8 mouse cellular contexts compared by ENCODE assay signal in genomic region chr12:80115142-80115862, GRCm38 (mm10). TPM values are rescaled to one million over a fixed set of nuclear protein-coding genes. Genes with fewer than 3 reads are reported as not detected.
A peak's percentile ranks its signal among the peaks of the same experiment; 100 is the strongest.
DNase-seq lines count a peak whose midpoint lies in the region; ATAC-seq and TF ChIP-seq lines count a peak whose summit lies in the region.

No protein-coding gene starts in this region.

- peaks cover under 1% of the 10 kb centered on the region; the same call in 1 of the 2 replicates for H3K36me3 ChIP-seq in embryonic facial prominence, embryonic 15.5 days
- peaks cover 15% of the 10 kb centered on the region for H3K36me3 ChIP-seq in heart, embryonic 10.5 days
- peaks cover 6% of the 10 kb centered on the region; the same call in 1 of the 2 replicates for H3K36me3 ChIP-seq in kidney, embryonic 14.5 days (ENCODE audit: control insufficient read depth, insufficient read depth, low read length)
- peaks cover 6% of the 10 kb centered on the region for H3K36me3 ChIP-seq in liver, embryonic 15.5 days (replicated peaks)
- H3K36me3 ChIP-seq in neural tube, embryonic 11.5 days (ENCODE audit: control insufficient read depth, insufficient read depth, low read length) = peaks cover under 1% of the 10 kb centered on the region; the same call in 1 of the 2 replicates
- H3K36me3 ChIP-seq in stomach, postnatal 0 days (ENCODE audit: control insufficient read depth, insufficient read depth, low read length) = peaks cover 1% of the 10 kb centered on the region; the same call in 1 of the 2 replicates

- DNase-seq in B cell, adult 2 months = peak; percentile 90 to 93
- DNase-seq in adrenal gland, postnatal 25 days = peak; percentile 85
- peak; percentile 96 for DNase-seq in heart, embryonic 10.5 days (ENCODE audit: low spot score)
- peak; percentile 87 for DNase-seq in neural tube, embryonic 11.5 days (ENCODE audit: low spot score)
- peak; percentile 96 for DNase-seq in stomach, postnatal 0 days (ENCODE audit: low spot score)

- H3K9ac ChIP-seq in embryonic facial prominence, embryonic 15.5 days = peak overlapping the region; percentile 68
- H3K9ac ChIP-seq in kidney, embryonic 14.5 days (ENCODE audit: low read depth, low read length) = peak overlapping the region; percentile 90
- H3K9ac ChIP-seq in liver, embryonic 15.5 days = peak overlapping the region; percentile 88
- H3K9ac ChIP-seq in neural tube, embryonic 11.5 days (ENCODE audit: low read length) = peak overlapping the region; percentile 86
- H3K9ac ChIP-seq in stomach, postnatal 0 days (ENCODE audit: low read length) = peak overlapping the region; percentile 94

- peak overlapping the region; percentile 84 for H3K4me3 ChIP-seq in embryonic facial prominence, embryonic 15.5 days (replicated peaks)
- peak overlapping the region; percentile 82 for H3K4me3 ChIP-seq in heart, embryonic 10.5 days
- peak overlapping the region; percentile 69 for H3K4me3 ChIP-seq in kidney, embryonic 14.5 days (ENCODE audit: low read length)
- H3K4me3 ChIP-seq in liver, embryonic 15.5 days (replicated peaks) = peak overlapping the region; percentile 82
- peak overlapping the region; percentile 91 for H3K4me3 ChIP-seq in neural tube, embryonic 11.5 days (ENCODE audit: low read depth, low read length)
- H3K4me3 ChIP-seq in stomach, postnatal 0 days (ENCODE audit: low read depth, low read length) = peak overlapping the region; percentile 83

- TF ChIP-seq EP300 in stomach, postnatal 0 days (optimal IDR thresholded peaks at IDR 0.05) = peak; percentile 17

- no peaks in the 10 kb centered on the region for H3K27me3 ChIP-seq in embryonic facial prominence, embryonic 15.5 days
- no peaks in the 10 kb centered on the region for H3K27me3 ChIP-seq in heart, embryonic 10.5 days (ENCODE audit: insufficient read depth, poor library complexity, severe bottlenecking)
- no peaks in the 10 kb centered on the region for H3K27me3 ChIP-seq in kidney, embryonic 14.5 days (ENCODE audit: control insufficient read depth, insufficient read depth, low read length)
- no peaks in the 10 kb centered on the region for H3K27me3 ChIP-seq in liver, embryonic 15.5 days
- H3K27me3 ChIP-seq in neural tube, embryonic 11.5 days (ENCODE audit: control insufficient read depth, insufficient read depth, low read length) = peaks cover 3% of the 10 kb centered on the region; the same call in 1 of the 2 replicates
- H3K27me3 ChIP-seq in stomach, postnatal 0 days (ENCODE audit: control insufficient read depth, insufficient read depth, low read length) = no peaks in the 10 kb centered on the region

- peaks cover 11% of the 10 kb centered on the region for H3K4me1 ChIP-seq in embryonic facial prominence, embryonic 15.5 days
- H3K4me1 ChIP-seq in heart, embryonic 10.5 days = peaks cover 24% of the 10 kb centered on the region
- H3K4me1 ChIP-seq in kidney, embryonic 14.5 days (ENCODE audit: control insufficient read depth, insufficient read depth, low read length) = peaks cover 25% of the 10 kb centered on the region
- H3K4me1 ChIP-seq in liver, embryonic 15.5 days (replicated peaks) = peaks cover 70% of the 10 kb centered on the region
- peaks cover 15% of the 10 kb centered on the region for H3K4me1 ChIP-seq in neural tube, embryonic 11.5 days (ENCODE audit: control insufficient read depth, insufficient read depth, low read length)
- 0 out of 2 replicates have a peak, but pooled peaks cover 6% of the 10 kb centered on the region for H3K4me1 ChIP-seq in stomach, postnatal 0 days (replicated peaks; ENCODE audit: control insufficient read depth, insufficient read depth)

- TF ChIP-seq CTCF in stomach, postnatal 0 days (IDR thresholded peaks at IDR 0.05; ENCODE audit: low read depth) = no peak

- peak overlapping the region; percentile 79 for H3K4me2 ChIP-seq in embryonic facial prominence, embryonic 15.5 days (replicated peaks)
- peak overlapping the region; percentile 88 for H3K4me2 ChIP-seq in kidney, embryonic 14.5 days (replicated peaks; ENCODE audit: low read depth, low read length)
- H3K4me2 ChIP-seq in liver, embryonic 15.5 days = peak overlapping the region; percentile 98
- peak overlapping the region; percentile 91 for H3K4me2 ChIP-seq in neural tube, embryonic 11.5 days (ENCODE audit: low read depth)
- H3K4me2 ChIP-seq in stomach, postnatal 0 days (replicated peaks; ENCODE audit: low read depth) = peak overlapping the region; percentile 87

- no peaks in the 10 kb centered on the region for H3K9me3 ChIP-seq in embryonic facial prominence, embryonic 15.5 days (replicated peaks)
- no peaks in the 10 kb centered on the region for H3K9me3 ChIP-seq in heart, embryonic 10.5 days
- no peaks in the 10 kb centered on the region for H3K9me3 ChIP-seq in kidney, embryonic 14.5 days (ENCODE audit: control insufficient read depth, low read length)
- H3K9me3 ChIP-seq in liver, embryonic 15.5 days (replicated peaks) = no peaks in the 10 kb centered on the region
- H3K9me3 ChIP-seq in neural tube, embryonic 11.5 days (ENCODE audit: control insufficient read depth, low read length) = no peaks in the 10 kb centered on the region
- no peaks in the 10 kb centered on the region for H3K9me3 ChIP-seq in stomach, postnatal 0 days (ENCODE audit: control insufficient read depth, low read length)

- H3K27ac ChIP-seq in embryonic facial prominence, embryonic 15.5 days (replicated peaks) = peak overlapping the region; percentile 100
- H3K27ac ChIP-seq in heart, embryonic 10.5 days = peak overlapping the region; percentile 99
- H3K27ac ChIP-seq in kidney, embryonic 14.5 days (ENCODE audit: low read depth, low read length) = peak overlapping the region; percentile 99
- peak overlapping the region; percentile 98 for H3K27ac ChIP-seq in liver, embryonic 15.5 days (replicated peaks)
- H3K27ac ChIP-seq in neural tube, embryonic 11.5 days (ENCODE audit: low read depth, low read length) = peak overlapping the region; percentile 92
- H3K27ac ChIP-seq in stomach, postnatal 0 days (replicated peaks) = peak overlapping the region; percentile 95

- under 1% methylated on average over 69 of the region's 71 CpGs for WGBS in embryonic facial prominence, embryonic 15.5 days
- WGBS in heart, embryonic 10.5 days = under 1% methylated on average over 70 of the region's 71 CpGs
- under 1% methylated on average over 69 of the region's 71 CpGs for WGBS in kidney, embryonic 14.5 days
- under 1% methylated on average over 70 of the region's 71 CpGs for WGBS in liver, embryonic 15.5 days (ENCODE audit: insufficient replicate concordance)
- under 1% methylated on average over 70 of the region's 71 CpGs for WGBS in neural tube, embryonic 11.5 days
- WGBS in stomach, postnatal 0 days = under 1% methylated on average over 66 of the region's 71 CpGs

- peak; percentile 58 for ATAC-seq in embryonic facial prominence, embryonic 15.5 days (ENCODE audit: insufficient number of reproducible peaks, low FRiP score, low TSS enrichment, low read depth)
- ATAC-seq in kidney, embryonic 14.5 days (ENCODE audit: low FRiP score, low TSS enrichment) = peak; percentile 64
- peak; percentile 68 for ATAC-seq in liver, embryonic 15.5 days (ENCODE audit: insufficient read depth)
- ATAC-seq in neural tube, embryonic 11.5 days (ENCODE audit: insufficient read depth, low FRiP score, low TSS enrichment) = peak; percentile 72
- peak; percentile 75 for ATAC-seq in stomach, postnatal 0 days (ENCODE audit: low FRiP score, low TSS enrichment)

RNA-seq across cellular contexts. Expression of gene Zfp36l1, which starts 2.5 kb away (rescaled TPM):
- 225 TPM in 2 replicates for total RNA-seq in adrenal gland, postnatal 25 days (2021)
- polyA plus RNA-seq in embryonic facial prominence, embryonic 15.5 days (2015; fragmentation: Nextera tagmentation; extraction: Ambion mirVana) = 153 and 178 TPM in 2 replicates
- 90.2 and 114 TPM in 2 replicates for polyA plus RNA-seq in heart, embryonic 10.5 days (2016; fragmentation: Nextera tagmentation; extraction: Ambion mirVana)
- 166 and 175 TPM in 2 replicates for polyA plus RNA-seq in kidney, embryonic 14.5 days (2014; fragmentation: Nextera tagmentation; extraction: Ambion mirVana)
- polyA plus RNA-seq in liver, embryonic 15.5 days (2015; fragmentation: Nextera tagmentation; extraction: Ambion mirVana) = 23.7 and 24.5 TPM in 2 replicates
- 135 and 139 TPM in 2 replicates for polyA plus RNA-seq in neural tube, embryonic 11.5 days (2014; fragmentation: Nextera tagmentation; extraction: Ambion mirVana)
- polyA plus RNA-seq in stomach, postnatal 0 days (2015; fragmentation: Nextera tagmentation; extraction: Ambion mirVana) = 90.8 and 98.5 TPM in 2 replicates

Comparison
In these comparisons a context has a peak if more than half of its experiments do, and no peak if none do; other contexts are left out.
1. Peak in every context shown above with its lines: DNase-seq, ATAC-seq, H3K4me3 ChIP-seq and H3K27ac ChIP-seq.